Comparison of ENCODE assay signal across 9 mouse cellular contexts in the genomic region with DNA sequence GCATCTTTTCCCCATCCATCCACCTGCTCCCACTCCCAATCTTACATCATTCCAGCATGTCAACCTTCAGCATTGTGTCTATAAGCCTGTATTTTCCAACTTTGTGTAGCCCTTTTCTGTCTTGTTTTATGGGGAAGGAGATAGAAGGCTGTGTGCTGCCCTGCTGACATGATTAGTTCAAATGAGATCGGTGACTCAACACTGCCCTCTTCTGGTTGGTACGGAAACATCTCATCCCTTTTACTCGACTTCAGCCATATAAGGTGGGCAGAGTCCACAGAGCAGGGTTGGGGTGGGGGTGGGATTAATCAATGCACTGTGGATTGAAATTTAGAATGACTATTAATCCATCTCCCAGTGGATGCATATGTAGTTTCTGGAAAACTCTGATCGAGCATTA. TPM values are rescaled to one million over a fixed set of nuclear protein-coding genes. Genes with fewer than 3 reads are reported as not detected.
DNase-seq lines count a peak whose midpoint lies in the region; ATAC-seq lines count a peak whose summit lies in the region.
"Had no signal": no experiment of that assay in that cellular context is flagged by ENCODE, and none has a peak within 500 bp of the region (broad histone marks: within the 10 kb centered on the region; RNA-seq: fewer than 3 reads in every experiment).

No protein-coding gene starts in this region.

- DNase-seq in ovary, adult 18-20 months (ENCODE audit: low spot score) = peak; percentile 24
- no peak for DNase-seq in ovary, postnatal 10 days (ENCODE audit: low spot score)
- peak; percentile 47 for DNase-seq in c-Kit-positive CD71-positive TER-119-negative erythroid progenitor cells, embryonic 14.5 days (ENCODE audit: low read depth)
- DNase-seq in forebrain, embryonic 14.5 days (ENCODE audit: low spot score) = peak; percentile 91
- DNase-seq in hindlimb bud, embryonic 11.5 days (ENCODE audit: extremely low spot score, low read depth, low spot score) = peak; percentile 79
- peak; percentile 55 to 61 for DNase-seq in left cerebral cortex, adult 18-20 months (ENCODE audit: low spot score in 2 of 2)
- peak; percentile 68 for DNase-seq in midbrain, embryonic 10.5 days (ENCODE audit: low spot score)
- DNase-seq in splenic B cell, adult 2 months (ENCODE audit: low read depth, low spot score) = peak; percentile 81

- 5% methylated on average over 4 of the region's 4 CpGs for WGBS in forebrain, embryonic 14.5 days
- WGBS in midbrain, embryonic 10.5 days = 9% methylated on average over 4 of the region's 4 CpGs

- no peaks in the 10 kb centered on the region for H3K4me1 ChIP-seq in forebrain, embryonic 14.5 days (ENCODE audit: control insufficient read depth, insufficient read depth, low read length)
- peaks cover 3% of the 10 kb centered on the region; the same call in 1 of the 2 replicates for H3K4me1 ChIP-seq in midbrain, embryonic 10.5 days

- H3K4me2 ChIP-seq in forebrain, embryonic 14.5 days (ENCODE audit: low read length) = no peak overlapping the region
- H3K4me2 ChIP-seq: embryonic facial prominence, embryonic 15.5 days had no signal

- H3K27me3 ChIP-seq in forebrain, embryonic 14.5 days (replicated peaks; ENCODE audit: control insufficient read depth, insufficient read depth, low read length) = no peaks in the 10 kb centered on the region
- H3K27me3 ChIP-seq in midbrain, embryonic 10.5 days (ENCODE audit: low read depth, poor library complexity, severe bottlenecking) = no peaks in the 10 kb centered on the region
- no peaks in the 10 kb centered on the region for H3K27me3 ChIP-seq in splenic B cell, adult 2 months (ENCODE audit: control insufficient read depth, insufficient read depth, low read length, poor library complexity, severe bottlenecking)
- H3K27me3 ChIP-seq: embryonic facial prominence, embryonic 15.5 days had no signal

- peak; percentile 84 for ATAC-seq in forebrain, embryonic 14.5 days

- H3K27ac ChIP-seq in forebrain, embryonic 14.5 days (ENCODE audit: low read depth, low read length) = no peak overlapping the region
- H3K27ac ChIP-seq in midbrain, embryonic 10.5 days (replicated peaks) = no peak overlapping the region
- H3K27ac ChIP-seq: embryonic facial prominence, embryonic 15.5 days had no signal

- H3K4me3 ChIP-seq in forebrain, embryonic 14.5 days (ENCODE audit: low read depth, low read length) = no peak overlapping the region
- H3K4me3 ChIP-seq in midbrain, embryonic 10.5 days = no peak overlapping the region
- H3K4me3 ChIP-seq: embryonic facial prominence, embryonic 15.5 days had no signal

- no peak overlapping the region for H3K9ac ChIP-seq in forebrain, embryonic 14.5 days (ENCODE audit: low read length)
- H3K9ac ChIP-seq: embryonic facial prominence, embryonic 15.5 days had no signal

- no peaks in the 10 kb centered on the region for H3K9me3 ChIP-seq in forebrain, embryonic 14.5 days (replicated peaks; ENCODE audit: control insufficient read depth, low read length)
- no peaks in the 10 kb centered on the region for H3K9me3 ChIP-seq in midbrain, embryonic 10.5 days (replicated peaks)
- H3K9me3 ChIP-seq: embryonic facial prominence, embryonic 15.5 days had no signal

- H3K36me3 ChIP-seq in forebrain, embryonic 14.5 days (ENCODE audit: control insufficient read depth, insufficient read depth, low read length) = no peaks in the 10 kb centered on the region
- no peaks in the 10 kb centered on the region for H3K36me3 ChIP-seq in midbrain, embryonic 10.5 days
- no peaks in the 10 kb centered on the region for H3K36me3 ChIP-seq in splenic B cell, adult 2 months (ENCODE audit: control insufficient read depth, insufficient read depth, low read length, poor library complexity, severe bottlenecking)
- H3K36me3 ChIP-seq: embryonic facial prominence, embryonic 15.5 days had no signal

RNA-seq across cellular contexts. Expression of gene Rnaseh2b, which starts 40.4 kb away (rescaled TPM):
- polyA plus RNA-seq in forebrain, embryonic 14.5 days (2014; fragmentation: Nextera tagmentation; extraction: Ambion mirVana) = 79.6 and 82.6 TPM in 2 replicates
- 10 to 100 TPM in 1 of 2 experiments, 1 to 10 TPM in 1; 8.2 to 10.8 TPM for total RNA-seq in left cerebral cortex, adult 18-20 months (2021)
- polyA plus RNA-seq in midbrain, embryonic 10.5 days (2016; fragmentation: Nextera tagmentation; extraction: Ambion mirVana) = 65.0 and 76.1 TPM in 2 replicates

RNA-seq across cellular contexts. Expression of gene Dleu7, which starts 40.8 kb away (rescaled TPM):
- 24.3 and 28.2 TPM in 2 replicates for polyA plus RNA-seq in forebrain, embryonic 14.5 days (2014; fragmentation: Nextera tagmentation; extraction: Ambion mirVana)
- 1 to 10 TPM; 6.0 to 7.0 TPM for total RNA-seq in left cerebral cortex, adult 18-20 months (2021)
- polyA plus RNA-seq in midbrain, embryonic 10.5 days (2016; fragmentation: Nextera tagmentation; extraction: Ambion mirVana) = 4.1 and 4.6 TPM in 2 replicates
